Mouse (Mus musculus) left cerebral cortex, adult 11 months (tissue): Measurements from ENCODE around the gene Glrx5.

Source experiments
- DNase-seq: peaks from one replicate; pipeline ENCODE4 v3.0.0; 2022; ENCODE audit warnings: low spot score

Gene Glrx5

DNA sequence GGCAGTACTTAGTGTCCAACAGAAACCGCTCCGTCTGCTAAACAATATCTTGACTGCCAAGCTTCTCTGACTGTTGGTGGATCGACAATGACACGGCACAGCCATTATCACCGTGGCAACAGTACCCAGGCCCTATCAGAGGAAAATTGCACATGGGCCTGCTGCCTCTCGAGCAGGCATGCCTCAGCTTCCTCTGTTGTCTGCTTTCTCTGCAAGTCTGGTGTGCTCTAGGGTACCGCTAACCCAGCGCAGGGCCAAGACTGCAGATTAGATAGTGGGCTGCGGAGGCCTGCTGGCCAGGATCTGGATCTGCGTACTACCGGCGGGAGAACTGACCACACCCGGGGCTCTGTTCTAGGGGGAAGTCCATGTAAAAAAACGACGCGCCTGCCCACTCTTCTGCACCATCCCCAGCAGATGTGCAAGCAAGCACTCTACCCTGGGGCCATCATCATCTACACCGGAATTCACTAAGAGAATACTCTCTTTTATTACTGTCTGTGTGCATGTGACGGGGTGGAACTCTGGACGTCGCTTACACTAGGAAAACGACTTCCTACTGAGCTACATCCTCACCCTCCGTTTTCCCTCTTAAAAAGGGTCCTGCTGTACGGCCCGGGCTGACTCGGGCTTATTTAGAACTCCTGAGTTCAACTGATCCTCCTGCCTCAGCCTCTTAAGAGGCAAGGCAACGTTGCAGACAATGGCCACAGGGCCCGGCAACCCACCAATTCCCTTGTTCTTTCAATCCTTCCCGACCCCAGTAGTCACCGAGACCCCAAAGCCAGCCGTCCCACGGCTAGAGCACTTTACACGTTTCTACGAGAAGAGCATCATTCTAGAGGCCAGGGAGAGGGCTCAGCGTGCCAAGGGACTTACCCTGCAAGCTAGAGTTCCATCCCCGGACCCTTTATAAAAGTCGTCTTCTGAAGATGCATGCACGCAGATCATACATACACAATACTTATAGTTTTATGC is 1.1 kb upstream of the Glrx5 start:
- DNase-seq, result no peak

DNA sequence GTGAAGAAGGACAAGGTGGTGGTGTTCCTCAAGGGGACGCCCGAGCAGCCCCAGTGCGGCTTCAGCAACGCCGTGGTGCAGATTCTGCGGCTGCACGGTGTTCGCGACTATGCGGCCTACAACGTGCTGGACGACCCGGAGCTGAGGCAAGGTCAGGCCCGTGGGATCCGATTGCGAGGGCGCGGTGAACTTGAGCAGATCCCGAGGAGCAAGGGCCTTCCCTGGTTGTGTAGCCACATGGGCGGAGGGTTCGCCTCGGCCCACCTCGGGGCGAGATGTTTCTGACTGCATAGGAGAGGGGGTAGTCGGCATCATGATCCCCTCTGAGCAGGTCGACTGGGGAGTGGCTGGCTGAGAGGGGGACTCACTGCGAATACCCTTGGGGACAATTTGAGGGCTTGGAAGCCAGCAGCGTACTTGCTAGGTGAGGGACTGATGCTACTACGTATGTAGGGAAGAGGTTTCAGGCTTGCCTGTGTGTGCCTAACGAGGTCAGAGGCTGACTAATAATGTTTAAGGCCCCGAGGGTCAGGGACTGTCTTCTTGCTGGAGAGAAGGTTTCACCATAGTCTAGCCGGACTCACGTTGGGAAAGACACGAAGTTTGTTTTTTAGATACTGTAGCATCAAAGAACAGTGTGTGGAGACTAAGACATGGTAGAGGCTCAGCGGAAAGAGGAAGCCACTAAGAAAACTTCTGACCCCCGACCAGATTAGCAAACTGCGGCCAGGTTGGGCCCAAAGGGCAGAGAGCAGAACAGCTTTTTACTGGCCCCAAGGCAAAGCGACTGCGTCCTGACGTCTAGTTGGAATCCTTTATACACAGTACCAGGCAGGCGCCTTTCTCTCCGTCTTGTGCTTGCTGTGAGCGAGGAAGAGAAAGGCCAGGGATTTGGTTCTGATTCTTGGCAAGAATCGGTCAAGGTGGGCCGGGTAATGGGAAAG is 616 bp downstream of the Glrx5 start:
- no peak for DNase-seq

- no peak for DNase-seq
These were observed 1.8 kb downstream of the Glrx5 start for GRCm38 (mm10) chr12:105034130-105034769.

DNA sequence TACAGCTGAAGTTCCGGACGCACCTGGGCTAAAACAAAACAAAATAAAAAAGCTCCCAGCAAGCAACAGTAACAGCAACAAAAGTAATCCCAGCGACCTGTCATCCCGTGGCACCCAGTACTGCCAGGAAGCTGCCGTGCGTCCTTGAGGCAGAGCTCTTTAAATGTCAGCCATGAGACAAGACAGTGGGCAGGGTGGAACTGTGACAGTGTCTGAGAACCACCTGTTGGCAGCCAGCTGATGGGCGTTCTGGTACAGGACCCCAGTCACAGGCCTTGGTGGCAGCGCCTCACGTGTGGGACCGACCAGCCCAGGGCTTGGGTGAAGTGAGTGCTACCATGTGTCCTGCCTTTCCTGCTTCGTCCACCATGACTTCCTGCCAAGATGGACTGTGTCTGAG is 5.7 kb downstream of the Glrx5 start:
- no peak for DNase-seq

DNA sequence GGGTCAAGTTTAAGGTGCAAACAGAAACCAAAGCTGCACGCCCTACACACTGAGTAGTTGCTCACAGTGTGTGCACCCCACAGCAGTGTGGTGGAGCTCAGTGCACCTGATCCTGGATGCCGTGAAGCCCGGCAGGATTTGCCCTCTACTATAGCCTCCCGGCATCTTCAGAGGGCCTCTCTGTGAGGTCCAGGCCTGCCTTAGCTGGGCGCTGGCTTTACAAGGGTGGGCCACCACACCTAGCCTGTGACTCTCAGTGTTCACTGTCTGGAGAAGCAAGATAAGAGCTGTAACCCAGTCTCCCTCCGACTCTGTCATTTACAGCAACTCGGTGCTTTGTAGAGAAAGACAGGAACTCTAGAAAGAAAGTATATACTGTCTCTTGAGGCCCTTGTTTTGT is 6.4 kb downstream of the Glrx5 start:
- no peak for DNase-seq

DNA sequence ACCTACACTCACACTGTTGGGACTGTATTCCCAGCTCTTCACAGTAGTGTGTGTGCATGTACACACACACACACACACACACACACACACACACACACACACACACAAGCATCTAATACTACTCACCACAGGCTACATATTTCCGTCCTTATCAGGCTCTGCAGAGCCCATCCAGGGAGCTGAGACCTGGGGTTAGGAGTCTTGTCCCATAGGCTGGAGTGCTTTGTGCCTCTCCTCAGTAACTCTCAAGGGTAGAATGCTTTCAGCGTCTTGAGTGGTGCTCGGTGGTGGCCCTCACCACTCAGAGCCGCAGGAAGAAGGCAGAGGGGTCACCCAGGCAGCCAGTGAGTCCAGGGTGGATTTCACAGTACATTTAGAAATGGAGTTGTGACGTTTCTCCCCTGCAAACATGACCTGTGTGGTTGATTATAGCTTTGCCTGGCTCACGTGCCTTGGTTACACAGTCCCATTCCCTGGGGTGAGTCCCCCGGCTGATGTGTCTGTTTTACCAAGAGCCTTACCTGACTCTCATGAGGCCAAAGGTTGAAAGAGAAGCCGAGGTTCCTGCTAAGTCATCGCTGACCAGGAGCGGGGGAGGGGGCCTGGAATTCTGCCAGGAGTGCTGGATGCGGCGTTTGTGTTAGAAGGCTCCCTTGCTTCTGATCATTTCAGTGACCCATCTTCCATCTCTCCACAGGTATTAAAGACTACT is 7.2 kb downstream of the Glrx5 start:
- no peak for DNase-seq

- DNase-seq, result no peak
These were observed 8.5 kb downstream of the Glrx5 start for GRCm38 (mm10) chr12:105040950-105041349.

DNA sequence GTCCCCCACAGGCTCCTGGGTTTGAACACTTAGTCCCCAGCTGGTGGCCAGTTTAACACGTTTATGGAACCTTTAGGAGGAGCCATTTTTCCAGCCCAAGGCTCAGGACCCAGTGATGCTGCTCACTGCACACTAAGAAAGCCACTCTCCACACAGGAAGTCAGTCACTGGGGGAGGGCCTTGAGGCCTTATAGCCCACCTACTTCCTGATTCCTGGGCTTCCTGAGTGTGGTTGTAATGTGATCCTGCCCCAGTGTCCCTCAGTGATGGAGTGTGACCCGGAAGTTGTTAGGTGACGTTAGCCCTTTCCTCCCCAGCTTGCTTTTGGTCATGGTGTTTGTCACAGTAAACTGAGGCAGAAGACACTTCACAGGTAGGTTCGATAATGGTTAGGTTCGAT is 10.6 kb downstream of the Glrx5 start:
- DNase-seq, result no peak

DNA sequence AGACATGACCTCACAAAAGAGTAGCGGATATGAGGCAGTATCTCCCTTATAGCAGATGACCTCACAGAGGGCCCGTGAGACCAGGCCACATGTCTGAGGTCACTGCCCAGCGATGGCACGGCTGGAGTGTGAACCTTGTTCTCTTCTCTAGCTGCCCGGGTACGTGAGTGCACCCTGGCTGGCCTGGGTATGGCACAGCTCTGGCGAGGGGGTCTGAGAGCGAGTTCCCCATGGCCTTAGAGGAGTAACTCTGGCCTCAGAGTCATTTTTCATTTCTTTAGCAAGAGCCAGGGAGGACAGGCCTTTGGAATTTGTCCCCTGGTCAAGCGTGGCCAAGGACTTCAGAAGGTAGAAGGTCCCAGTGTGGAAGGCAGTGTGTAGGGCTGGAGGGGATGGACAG is 12.3 kb downstream of the Glrx5 start:
- DNase-seq, result no peak

- no peak for DNase-seq
These were observed 15.9 kb downstream of the Glrx5 start for GRCm38 (mm10) chr12:105048301-105048863.

DNA sequence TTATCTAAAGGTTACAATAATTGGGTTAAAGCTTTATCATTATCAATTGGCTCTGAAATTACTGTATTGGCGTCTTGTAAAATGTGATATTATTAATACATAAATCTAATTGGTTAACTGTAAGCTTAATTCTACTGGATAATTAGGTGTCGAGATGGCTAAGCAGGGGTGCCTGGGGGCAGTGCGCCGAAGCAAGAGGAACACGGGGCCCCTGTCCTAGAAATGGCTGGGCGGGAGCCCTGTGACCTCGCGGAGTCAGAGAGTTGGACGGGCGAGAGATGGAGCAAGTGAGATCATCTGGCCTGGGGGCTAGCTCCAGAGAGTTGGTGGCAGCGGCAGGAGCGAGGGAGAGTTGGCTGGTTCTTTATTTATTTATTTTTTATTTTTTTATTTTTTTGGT is 17.3 kb downstream of the Glrx5 start:
- DNase-seq, result no peak

- peak; percentile 55 for DNase-seq
These were observed 18.4 kb downstream of the Glrx5 start for GRCm38 (mm10) chr12:105050898-105051297.

DNA sequence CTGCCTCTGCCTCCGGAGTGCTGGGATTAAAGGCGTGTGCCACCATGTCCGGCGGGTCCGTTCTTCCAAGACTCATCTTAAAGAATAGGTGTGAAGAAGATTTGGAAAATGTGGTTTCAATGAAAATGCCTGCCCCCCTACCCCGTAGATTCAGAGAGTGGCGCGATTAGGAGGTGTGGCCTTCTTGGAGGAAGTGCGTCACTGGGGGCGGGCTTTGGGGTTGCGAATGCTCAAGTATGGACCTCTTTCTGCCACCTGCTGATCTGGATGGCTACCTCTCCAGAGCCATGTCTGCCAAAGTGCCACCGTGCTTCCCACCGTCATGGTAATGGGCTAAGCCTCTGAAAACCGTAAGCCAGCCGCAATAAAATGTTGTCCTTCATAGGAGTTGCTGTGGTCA is 21.6 kb downstream of the Glrx5 start:
- DNase-seq, result no peak

GRCm38 (mm10) chr12:105055308-105055707 is 22.8 kb downstream of the Glrx5 start:
- DNase-seq, result no peak

GRCm38 (mm10) chr12:105060006-105060405 is 27.5 kb downstream of the Glrx5 start:
- DNase-seq, result no peak

- DNase-seq, result no peak
These were observed 31.0 kb downstream of the Glrx5 start for GRCm38 (mm10) chr12:105063201-105064134.

DNA sequence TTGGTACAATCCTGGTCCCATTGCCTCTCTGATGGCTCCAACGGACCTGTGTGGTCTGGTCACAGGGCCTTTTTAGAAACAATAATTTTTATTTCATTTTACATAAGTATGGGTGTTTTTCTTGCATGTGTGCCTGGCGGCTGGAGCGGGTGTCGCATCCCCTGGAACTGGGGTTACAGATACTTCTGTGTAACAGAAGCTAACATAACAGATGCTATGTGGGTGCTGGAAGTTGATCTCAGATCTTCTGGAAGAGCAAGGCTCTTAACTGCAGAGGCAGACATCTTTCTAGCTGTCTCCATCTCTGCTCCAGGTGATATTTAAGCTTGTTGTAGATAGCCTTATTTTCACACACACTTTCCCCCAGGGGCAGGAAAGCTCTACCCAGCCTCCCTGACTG is 31.7 kb downstream of the Glrx5 start:
- no peak for DNase-seq

DNA sequence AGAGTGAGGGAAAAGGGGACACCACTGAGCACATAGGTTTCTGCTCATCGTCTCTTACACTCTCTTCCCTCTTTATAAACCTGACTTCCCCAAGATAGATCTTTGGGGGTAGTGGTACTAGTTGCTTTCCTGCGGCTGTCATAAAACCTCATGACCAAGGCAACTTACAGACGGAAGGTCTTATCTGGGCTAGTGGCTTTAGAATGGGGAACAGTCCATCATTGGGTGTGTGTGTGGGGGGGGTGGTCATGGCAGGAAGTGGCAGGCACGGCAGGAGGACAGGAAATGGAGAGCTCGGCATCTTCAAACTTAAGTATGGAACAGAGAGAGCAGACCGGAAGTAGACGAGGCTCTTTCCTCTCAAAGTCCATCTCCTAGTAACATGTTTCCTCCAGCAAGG is 32.6 kb downstream of the Glrx5 start:
- no peak for DNase-seq

DNA sequence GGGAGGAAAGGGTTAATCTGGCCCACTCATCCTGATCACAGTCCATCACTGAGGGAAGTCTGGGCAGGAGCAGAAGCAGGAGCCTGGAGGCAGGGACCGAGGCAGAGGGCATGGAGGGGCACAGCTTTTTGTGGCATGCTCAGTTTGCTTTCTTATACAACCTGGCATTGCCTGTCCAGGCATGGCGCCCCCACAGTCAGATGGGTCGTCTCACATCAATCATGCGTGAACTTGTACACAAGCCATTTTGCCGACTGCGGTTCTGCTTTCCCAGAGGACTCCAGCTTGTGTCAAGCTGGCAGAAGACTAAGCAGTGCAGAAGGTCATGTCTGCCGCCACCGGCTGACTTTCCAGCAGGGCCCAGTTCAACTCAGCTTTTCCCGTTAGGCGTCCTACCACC is 34.0 kb downstream of the Glrx5 start:
- DNase-seq, result no peak

GRCm38 (mm10) chr12:105068911-105069310 is 36.4 kb downstream of the Glrx5 start:
- no peak for DNase-seq
